Mouse (Mus musculus): Measurements from ENCODE around the gene Nav2.

Gene Nav2

DNA sequence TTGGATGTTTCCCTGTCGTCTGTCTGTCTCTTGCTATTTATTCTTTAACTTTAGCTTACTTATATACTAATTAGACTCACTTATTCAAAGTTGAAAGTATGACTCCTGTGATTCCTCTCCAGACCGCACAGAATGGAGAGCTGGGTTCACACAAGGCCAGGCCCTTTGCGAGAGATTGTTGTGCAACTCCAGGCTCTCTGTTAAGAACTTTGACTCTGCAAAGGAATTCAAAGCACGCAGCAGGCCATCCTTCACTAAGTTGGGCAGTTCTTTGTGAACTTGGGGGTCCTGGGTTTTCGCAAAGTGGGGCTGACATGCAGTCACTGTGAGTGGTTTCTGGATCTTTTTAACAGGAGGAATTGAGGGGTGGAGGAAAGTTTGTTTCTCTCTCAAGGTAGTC lies 95.9 kb downstream of the Nav2 start:
- no peak for DNase-seq (ENCODE audit: low spot score)

DNA sequence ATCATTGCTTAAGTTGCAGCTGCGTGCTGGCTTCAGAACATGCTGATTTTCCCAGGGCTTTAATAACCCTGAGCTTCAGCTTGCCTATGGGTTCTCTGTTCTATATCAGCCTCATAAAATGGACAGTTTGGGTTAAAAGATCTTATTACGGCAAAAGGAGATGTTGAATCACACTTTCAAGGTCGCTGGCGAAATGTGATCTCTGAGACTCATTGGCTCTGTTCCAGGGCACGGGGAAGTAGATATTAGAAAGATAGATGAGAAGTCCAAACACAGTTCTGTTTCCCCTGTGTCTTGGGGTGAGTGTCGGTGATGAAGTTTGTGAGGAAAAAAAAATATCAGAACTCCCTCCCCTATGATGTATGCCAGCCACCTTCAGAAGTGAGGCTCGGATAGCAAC lies 98.4 kb downstream of the Nav2 start:
- DNase-seq (ENCODE audit: low spot score) = no peak

DNA sequence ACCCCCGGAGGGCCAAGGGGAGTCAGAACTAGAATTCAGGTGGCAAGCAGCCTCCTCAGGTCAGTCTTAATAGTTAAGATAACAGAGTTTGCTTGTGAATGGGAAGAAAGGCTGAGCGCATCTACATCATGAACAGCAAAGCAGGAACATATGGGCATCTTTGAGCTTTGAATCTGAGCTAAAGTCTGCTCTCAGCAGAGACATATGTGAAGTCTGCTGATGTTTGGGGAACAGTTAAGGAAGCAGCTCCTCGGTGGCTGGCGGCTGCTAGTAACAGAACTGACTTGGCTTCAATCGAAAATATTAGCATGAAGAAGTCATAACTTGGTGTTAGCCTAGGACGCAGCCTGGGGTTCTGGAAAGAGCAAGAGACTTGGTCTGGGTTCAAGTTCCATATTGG lies 102.2 kb downstream of the Nav2 start:
- DNase-seq (ENCODE audit: low spot score) = no peak

DNA sequence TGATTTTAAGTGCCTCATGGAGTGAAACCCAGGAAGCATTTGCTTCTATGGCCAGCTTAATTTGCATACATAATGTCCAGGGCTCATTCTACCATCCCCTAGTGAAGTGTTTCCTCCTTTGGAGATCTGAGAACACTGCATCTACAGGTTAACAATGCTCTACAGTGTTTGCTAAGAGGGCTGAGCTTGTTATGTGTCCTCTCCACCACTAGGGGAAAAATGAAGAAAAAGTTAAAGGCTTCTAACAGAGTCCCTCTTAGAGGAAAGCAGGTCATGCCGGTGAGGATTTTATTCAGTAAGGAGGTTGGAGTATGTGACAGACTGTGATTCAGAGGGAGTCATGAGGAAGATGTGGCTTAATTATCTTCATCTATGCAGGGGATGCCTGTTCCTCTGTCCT lies 103.5 kb downstream of the Nav2 start:
- no peak for DNase-seq (ENCODE audit: low spot score)

DNA sequence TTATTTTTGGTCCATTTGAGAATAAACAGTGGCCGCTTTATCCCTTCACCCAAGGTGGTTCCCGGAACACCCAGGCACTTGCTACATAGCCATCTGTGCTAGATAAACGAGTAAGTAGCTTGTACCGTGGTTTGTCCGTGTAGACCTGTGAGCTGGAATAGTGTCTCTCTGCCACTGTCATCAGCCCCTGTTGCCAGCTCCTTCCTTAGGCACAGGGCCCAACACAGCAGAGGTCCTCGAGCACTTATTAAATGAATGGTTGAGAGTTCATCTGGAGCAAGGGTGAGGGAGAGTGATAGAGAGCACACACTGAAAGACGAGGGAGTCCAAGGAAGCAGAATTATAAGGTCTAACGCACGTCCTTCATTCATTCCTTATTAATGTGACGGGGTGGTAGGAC lies 106.0 kb downstream of the Nav2 start:
- DNase-seq (ENCODE audit: low spot score) = no peak

DNA sequence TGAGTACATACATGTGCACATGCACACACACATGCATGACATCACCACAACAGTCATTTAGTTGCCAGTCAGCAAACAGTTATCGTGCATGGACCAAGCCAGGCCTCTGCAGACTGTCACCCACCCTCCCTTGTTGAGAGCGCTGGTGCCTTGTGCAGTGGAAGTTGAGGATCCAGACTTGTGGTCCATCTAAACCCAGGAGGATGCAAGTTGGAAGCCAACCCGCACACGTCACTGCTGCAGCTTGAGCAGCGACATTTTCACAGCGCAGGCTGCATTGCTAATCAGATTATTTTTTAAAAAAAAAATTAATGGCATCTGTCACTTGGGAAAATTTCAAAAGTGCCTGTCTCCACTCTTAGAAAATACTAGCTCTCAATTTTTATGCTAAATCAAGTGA lies 106.8 kb downstream of the Nav2 start:
- no peak for DNase-seq (ENCODE audit: low spot score)

DNA sequence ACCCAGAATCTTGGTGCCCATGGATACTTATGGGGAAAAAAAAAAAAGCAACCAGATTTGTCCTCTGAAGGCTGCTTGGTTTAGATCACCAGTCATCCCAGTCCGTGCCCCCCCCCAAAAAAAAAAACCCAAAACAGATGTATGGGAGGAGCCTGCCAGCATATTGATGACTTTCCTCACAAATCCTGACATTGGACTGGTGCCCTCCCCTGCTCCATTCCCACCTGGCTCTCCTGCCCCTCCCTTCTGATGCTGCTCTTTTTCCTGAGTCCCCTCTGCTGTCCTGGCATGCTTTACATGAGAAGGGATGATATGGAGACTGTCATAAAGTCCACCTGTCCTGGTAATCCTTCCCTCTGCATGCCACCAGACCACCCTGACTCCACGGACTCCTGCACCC lies 107.6 kb downstream of the Nav2 start:
- no peak for DNase-seq (ENCODE audit: low spot score)

DNA sequence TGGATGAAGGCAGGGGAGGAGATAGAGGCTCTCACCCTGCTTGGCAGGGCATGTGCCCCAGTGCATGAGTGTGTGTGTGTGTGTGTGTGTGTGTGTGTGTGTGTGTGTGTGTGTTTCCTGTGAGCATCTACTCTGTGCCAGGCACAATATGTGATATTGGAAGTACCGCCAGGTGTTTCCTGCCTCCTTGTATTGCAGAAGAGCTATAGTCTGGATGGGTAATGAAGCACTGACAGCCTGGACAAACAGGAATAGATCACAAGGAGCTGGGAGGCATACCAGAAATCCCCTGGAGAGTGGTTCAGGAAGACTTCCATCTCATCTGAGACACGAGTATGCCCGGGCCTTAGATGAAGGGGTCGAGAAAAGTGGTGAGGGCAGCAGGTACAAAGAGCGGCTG lies 109.3 kb downstream of the Nav2 start:
- no peak for DNase-seq (ENCODE audit: low spot score)

DNA sequence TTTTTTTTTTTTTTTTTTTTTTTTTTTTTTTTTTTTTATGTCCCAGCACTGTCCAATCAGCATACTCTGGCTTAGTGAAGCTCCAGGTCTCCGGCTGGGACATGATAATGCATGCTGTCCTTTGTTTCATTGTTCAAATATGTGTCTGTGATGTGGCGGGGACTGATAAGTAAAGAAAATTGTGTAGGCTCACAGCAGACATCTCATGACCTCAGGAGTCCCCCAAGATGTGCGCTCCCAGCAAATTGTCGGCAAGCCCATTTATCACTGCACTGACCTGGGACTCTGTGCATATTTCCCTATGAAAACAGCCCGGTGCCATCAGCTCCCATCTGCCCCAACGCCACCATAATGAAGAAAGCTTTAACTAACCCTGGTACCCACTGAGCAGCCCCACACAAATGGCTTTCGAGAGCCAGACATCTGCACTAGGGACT lies 110.0 kb downstream of the Nav2 start:
- DNase-seq (ENCODE audit: low spot score) = no peak

DNA sequence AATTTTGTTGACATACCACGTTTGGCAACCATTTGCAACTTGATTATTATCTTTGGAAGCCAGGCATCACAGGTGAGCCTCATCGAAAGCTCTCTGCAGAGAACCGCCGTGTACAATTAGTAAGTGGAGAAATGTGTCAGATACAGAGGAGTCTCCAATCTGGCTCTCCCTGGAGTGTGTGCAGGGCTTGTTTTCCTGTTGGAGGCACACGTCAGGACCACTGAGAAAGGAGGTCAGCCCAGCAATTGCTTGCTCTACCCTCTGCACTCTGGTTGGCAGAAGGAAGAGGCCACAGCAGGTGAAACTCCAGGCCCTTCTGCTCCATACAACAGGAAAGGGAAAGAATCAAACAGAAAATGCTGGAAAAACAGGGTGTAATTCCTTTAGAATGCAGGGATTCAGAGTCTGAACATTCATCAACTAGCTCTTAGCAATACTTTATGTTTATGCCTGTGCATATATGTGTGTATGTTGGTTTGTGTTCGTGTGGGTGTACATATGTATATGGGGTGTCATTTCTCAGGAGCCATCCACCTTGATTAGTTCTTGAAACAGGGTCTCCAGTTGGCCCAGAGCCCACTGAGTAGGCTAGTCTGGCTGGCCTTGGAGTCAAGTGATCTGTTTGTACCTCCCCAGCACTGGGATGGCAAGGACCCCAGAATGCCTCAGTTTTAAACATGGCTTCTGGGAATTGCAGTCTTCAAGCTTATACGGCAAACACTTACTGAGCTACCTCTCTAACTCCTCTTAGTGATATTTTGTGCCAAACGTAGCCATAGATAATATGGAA lies 116.7 kb downstream of the Nav2 start:
- no peak for DNase-seq (ENCODE audit: low spot score)

DNA sequence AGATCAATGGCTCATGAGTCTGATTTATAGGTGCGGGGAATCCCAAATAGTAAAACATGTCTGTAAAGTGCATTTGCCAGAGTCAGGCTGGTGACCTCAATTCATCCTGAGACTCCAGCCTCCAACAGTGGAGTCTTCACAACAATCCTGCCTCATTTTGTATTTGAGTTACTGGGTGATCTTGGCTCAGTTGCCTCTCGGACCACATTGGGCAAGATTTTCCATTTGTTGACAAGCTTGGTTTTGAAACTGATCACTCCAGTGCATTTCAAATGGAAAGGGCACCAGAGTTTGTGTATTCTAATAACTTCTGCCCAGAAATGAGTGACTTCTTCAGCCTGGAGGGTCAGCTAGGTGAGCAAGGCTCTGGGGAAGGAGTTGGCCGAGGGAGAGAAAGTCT lies 117.5 kb downstream of the Nav2 start:
- DNase-seq (ENCODE audit: low spot score) = no peak

DNA sequence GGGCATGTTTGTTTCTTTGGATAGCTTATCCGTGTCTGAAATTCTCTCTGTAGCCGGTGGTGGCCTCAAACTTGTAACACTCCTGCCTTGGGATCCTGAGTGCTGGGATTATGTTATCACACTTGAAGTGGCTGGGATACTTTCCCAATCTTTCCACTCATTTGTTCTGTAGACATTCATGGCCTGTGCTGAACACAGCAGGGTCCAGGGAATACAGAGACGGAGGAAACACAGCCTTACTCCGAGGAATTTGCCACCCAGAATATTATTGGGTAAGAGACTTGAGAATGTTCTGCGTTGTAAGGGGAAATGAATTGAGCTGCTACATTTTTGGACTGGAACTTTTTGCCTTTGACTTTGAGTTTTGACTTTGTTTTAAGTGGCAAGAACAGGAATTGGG lies 118.0 kb downstream of the Nav2 start:
- DNase-seq (ENCODE audit: low spot score) = no peak

DNA sequence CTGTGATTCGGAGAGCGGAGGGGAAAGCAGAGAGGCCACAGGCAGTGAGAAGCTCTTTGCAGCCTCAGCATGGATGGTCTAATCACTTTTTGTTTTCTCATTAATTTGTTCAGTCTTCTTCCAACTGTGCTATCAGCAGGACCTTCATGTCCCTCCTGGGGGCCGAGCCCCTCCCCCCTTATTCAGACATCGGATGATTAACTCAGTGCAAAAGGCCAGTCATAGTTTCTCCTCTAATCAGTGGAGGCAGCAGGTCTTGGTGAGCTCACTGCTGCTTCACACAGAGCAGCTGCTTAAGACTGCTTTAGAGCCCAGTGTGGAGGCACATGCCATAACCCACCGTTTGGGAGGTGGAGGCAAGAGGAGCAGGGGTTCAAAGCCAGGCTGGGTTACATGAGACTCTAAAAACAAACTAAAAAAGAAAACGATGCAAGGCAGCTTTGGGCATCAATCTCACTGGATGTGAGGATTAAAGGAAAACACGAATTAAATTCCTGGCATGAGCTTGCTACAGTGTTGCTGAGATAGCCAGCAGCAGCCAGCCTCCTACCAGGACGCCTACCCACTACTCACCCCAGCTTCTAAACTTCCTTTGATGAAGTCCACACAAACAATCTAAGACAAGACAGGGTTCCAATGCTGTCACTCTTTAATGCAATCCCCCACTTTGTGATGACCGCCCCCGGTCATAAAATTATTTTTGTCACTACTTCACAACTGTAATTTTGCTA lies 120.9 kb downstream of the Nav2 start:
- DNase-seq (ENCODE audit: low spot score) = peak; percentile 29

DNA sequence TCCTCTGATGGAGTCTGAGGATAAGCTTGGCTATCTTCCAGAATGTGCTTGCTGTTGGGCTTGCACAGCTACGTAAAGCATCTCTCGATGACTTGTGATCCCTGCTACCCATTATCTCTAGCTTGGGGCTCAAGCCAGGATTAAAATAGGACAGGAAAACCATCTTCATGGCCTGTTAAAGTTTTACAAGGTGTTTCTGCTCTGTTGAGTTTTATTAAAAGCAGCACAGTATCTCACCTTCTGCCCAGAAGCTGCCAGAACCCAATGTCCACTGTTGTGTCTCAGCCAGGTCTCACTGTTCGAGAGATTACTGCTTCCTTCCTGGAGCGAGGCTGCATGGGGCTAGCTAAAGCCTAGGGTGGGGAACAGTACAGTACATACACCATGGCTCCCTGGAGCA lies 123.7 kb downstream of the Nav2 start:
- DNase-seq (ENCODE audit: low spot score) = no peak

DNA sequence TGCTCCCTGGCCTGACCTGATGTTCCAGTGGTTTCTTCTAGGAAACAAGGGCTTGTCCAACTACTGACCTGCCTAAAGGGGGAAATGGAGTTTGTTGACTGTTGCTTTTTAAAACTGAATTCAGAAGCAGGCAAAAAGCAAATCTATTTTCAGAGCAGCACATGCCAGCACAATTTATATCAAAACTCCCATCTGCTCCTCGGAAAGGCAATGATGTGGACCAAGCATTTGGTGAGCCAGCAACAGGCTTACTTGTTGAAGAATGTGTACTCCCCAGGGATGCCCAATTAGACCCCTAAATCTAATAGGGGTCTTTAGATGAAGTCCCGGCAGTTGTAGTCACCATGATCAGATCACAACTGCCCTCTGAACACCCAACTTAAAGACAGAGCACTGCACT lies 125.7 kb downstream of the Nav2 start:
- DNase-seq (ENCODE audit: low spot score) = no peak

DNA sequence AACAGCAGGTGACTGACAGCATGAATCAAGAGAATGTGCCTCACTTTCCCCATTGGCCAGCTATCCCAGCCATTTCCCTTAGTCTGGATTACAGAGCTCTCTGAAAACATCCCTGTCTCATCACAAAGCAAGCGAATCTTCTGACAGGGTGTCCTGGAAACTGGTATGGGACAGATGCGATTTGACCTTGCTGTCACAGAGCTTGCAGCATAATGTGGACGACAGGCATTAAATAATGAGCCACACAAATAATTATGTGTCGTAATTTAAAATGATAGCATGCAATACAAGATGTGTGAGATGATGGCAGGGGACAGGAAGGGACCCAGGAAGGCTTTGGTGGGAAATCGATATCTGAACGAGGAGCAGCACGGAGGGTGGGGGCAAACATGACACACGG lies 131.6 kb downstream of the Nav2 start:
- no peak for DNase-seq (ENCODE audit: low spot score)

DNA sequence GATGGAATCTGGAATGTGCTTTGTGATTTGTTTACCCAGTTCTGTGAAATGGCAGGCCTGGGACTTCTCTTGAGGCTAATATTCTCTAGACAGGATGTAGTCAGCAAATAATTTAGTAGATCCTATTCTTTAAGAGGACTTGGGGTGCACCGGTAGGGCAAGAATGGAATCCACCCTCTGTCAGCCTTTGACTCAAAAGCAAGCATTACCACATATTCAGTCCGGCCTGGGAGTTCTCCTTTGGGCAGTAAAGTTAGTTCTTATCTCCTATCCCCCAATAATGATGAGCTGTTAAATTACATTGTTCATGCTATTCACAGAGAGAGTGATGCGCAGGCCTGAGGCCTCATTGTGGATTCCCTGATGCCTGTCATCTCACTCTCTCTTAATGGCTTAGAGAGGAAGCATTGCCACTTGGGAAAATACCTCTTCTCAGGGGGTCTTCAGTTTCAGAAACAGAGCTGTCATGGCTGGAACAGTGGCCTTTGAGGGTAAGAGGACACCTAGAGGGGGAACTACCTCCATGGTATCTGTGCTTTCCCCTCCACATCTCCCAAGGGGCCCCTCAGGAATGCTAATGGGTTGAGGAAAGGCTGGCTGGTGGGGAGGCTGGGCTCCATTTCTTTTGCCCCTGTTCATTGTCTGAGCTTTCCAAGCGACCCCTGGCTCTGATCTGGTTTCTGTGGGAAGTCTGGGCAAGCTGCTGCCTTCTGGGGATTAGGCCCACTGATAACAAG lies 133.0 kb downstream of the Nav2 start:
- peak; percentile 42 for DNase-seq (ENCODE audit: low spot score)

DNA sequence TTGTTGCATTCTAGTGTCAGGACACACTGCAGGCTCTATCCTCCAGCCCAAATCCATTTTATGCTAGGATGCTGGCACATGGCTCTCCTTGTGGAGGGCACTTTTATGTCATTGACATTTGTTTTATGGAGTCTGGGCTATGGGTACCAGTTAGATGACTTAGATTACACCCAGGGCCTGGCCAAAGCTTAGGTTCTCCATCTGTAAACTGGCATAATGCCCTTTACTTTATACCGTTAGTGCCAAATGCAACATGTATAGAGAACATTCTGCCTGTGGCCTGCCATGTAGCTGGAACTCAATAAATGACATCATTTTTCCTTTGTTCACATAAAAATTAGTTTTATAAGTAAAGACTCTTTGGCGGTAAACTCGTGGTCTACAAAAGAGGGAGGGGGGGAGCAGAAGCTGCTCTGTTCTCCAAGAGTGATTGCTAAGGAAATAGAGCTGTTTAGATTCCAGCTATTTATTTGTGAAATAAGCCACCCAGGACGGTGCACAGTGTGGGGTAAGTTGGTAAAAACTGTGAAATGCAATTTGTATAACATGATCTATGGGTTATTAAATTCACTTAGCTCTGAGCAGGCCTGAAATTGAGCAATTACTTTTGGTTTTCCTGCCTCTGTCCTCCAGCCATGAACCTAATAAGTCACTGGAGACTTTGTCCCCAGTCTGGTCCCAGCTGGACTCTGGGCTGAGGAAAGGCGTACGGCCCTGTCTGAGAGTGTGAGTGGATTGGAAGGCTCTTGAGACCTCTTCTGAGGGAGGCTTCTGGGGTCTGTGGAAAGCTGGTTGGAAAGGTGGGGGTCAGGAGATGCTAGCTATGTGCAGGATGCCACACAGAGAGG lies 137.2 kb downstream of the Nav2 start:
- DNase-seq (ENCODE audit: low spot score) = no peak

DNA sequence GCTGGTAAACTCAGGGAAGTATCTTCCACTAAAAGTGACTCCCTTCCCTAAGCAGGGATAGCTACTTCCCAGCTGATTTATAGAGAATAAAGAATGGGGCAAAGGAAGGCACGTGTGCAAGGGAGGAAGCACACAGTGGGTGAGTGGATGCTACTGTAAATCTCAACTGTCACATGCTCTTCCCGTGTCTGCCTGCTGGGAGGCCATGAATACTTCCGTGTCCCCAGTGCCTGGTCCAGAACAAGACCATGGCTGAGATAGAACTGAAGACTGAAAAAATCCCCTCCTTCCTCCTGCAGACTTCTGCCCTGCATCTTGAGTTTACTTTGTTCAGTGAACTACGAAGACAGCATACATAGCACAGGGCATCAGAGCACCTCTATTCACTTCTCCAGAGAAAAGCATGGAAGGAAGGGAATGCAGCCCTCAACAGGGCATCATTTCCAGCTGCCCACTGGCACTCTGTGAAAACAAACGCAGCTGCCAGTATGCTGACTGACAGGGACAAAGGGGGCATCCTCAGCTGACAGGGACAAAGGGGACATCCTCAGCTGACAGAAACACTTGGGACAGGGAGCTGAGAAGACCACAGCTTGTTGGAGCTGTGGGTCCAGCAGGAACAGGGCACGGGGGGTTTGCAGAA lies 138.0 kb downstream of the Nav2 start:
- DNase-seq (ENCODE audit: low spot score) = no peak

DNA sequence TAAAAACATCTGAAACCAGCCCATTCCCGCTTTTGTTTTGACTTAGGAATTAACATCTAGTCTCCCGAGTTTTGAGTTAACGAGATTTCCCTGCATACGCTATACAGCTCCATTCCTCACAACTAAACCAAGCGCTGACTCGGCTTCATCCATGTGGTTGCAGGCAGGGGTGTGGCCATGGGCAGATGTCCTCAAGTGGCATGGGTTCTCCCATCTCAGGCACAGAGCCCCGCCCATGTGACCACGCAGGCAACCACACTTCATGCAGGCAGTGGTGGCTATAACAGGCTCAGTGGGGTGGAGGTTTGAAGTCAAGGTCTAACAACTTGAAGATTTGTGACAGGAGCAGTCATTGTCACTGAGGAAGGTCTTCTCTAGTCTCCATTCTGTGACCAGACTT lies 138.8 kb downstream of the Nav2 start:
- DNase-seq (ENCODE audit: low spot score) = peak; percentile 24

DNA sequence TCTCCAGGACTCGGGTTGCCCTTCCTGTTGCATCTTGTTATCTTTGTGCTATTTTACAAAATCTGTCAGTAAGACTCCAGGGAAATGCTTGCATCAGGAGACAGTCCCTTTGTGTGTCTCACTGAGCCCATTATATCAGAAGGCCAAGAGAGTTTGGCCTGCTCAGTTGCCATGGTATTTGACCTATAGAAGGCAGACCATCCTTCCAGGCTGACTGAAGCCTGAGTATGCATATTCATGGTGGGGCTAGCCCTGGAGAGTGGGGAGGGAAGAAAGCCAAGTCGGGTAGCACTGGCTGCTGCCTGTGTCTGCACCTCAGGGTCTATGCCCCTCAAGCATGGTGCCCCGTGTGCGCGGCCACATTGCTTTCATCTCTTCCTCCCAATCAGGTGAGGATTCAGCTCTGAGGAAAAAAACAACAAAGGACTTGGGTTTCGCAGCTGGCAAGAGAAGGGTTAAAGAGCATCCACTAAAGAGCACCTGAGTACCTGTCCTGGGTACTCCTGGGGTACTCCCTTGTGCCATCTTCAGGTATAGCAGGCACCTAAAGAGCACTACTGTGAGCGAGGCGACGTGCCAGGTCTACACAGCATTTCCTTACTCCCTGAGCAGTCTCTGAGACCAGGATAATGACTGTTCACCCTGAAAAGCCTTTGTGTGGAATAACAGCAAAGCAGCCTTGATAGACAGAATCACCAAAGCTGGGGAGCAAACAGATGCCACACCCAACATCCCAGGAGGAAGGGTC lies 144.5 kb downstream of the Nav2 start:
- DNase-seq (ENCODE audit: low spot score) = peak; percentile 69

Measured in embryo, embryonic 10.5 days (tissue).